Mouse (Mus musculus): ENCODE measurements around the gene Baz2a.

Gene Baz2a

GRCm38 (mm10) chr10:128177316-128177715 lies 85.9 kb downstream of the Baz2a start:
- no peak for DNase-seq (ENCODE audit: low read depth)
